Mouse (Mus musculus) liver, embryonic 12.5 days (tissue): Measurements from ENCODE around the gene Odf3l2. TPM values are rescaled to one million over a fixed set of nuclear protein-coding genes. Genes with fewer than 3 reads are reported as not detected.

ENCODE experiments used
- ATAC-seq: fragments of 200-750 bp; cut with Nextera tagmentation; 2 replicates; pipeline ENCODE4 v1.8.0; 2017; ENCODE audit warnings: moderate number of reproducible peaks, mild to moderate bottlenecking, moderate library complexity
- H3K27ac ChIP-seq: fragments of 300-500 bp; sonication (generic); 2 replicates; pipeline ENCODE4 v1.5.1; 2016; ENCODE audit warnings: mild to moderate bottlenecking
- H3K27me3 ChIP-seq: fragments of 300-500 bp; sonication (generic); replicated peaks from 2 replicates; pipeline ENCODE4 v1.6.1; 2016; ENCODE audit warnings: mild to moderate bottlenecking, moderate library complexity
- H3K36me3 ChIP-seq: fragments of 300-500 bp; sonication (generic); 2 replicates; pipeline ENCODE4 v1.6.1; 2016; ENCODE audit warnings: mild to moderate bottlenecking, moderate library complexity
- H3K4me1 ChIP-seq: fragments of 300-500 bp; sonication (generic); 2 replicates; pipeline ENCODE4 v1.6.1; 2016
- H3K4me2 ChIP-seq: fragments of 300-500 bp; sonication (generic); 2 replicates; pipeline ENCODE4 v1.6.1; 2016; ENCODE audit warnings: mild to moderate bottlenecking, moderate library complexity
- H3K4me3 ChIP-seq: fragments of 300-500 bp; sonication (generic); 2 replicates; pipeline ENCODE4 v1.5.1; 2016; ENCODE audit warnings: mild to moderate bottlenecking, moderate library complexity
- H3K9ac ChIP-seq: fragments of 300-500 bp; sonication (generic); 2 replicates; pipeline ENCODE4 v1.6.1; 2016; ENCODE audit warnings: mild to moderate bottlenecking, moderate library complexity
- H3K9me3 ChIP-seq: fragments of 300-500 bp; sonication (generic); replicated peaks from 2 replicates; pipeline ENCODE4 v1.6.1; 2016; ENCODE audit warnings: mild to moderate bottlenecking, moderate library complexity
- WGBS: fragments of 180-500 bp; shearing (Covaris S2); methylation state at CpG from one replicate; pipeline ENCODE4 v1.1.7; 2016; ENCODE audit not compliant: insufficient replicate concordance; 5-methylcytosine and 5-hydroxymethylcytosine counted together
- polyA plus RNA-seq: library from polyadenylated mRNA; unstranded; fragments of >200 nt; fragmentation: Nextera tagmentation; extraction: Ambion mirVana; gene quantifications from 2 replicates; pipeline ENCODE4 v1.2.1, GENCODE M21; 2016

The Odf3l2 gene
- polyA plus RNA-seq, 1 experiment from 2014 or later: not detected

- under 1% methylated on average over 45 of the region's 45 CpGs for whole genome bisulfite sequencing
- H3K4me3 ChIP-seq: peak within 1 kb of the TSS; percentile 85
- H3K4me1 ChIP-seq: peaks cover 28% of the 10 kb centered on the region
- H3K36me3 ChIP-seq: peaks cover 6% of the 10 kb centered on the region
- peak within 1 kb of the TSS; percentile 81 for H3K27ac ChIP-seq
- 0 out of 2 replicates have a peak, but pooled peaks cover 8% of the 10 kb centered on the region for H3K27me3 ChIP-seq
- peak; percentile 72 for ATAC-seq
- peak within 1 kb of the TSS; percentile 80 for H3K9ac ChIP-seq
- no peaks in the 10 kb centered on the region for H3K9me3 ChIP-seq
- peak within 1 kb of the TSS; percentile 85 for H3K4me2 ChIP-seq
These were observed 23.4 kb upstream of the Odf3l2 start, which contains the start of gene Tpgs1 for GRCm38 (mm10) chr10:79668771-79669575. Tpgs1 (plus strand) TSS chr10:79669369.

- 0 out of 2 replicates have a peak, but pooled peaks cover 8% of the 10 kb centered on the region for H3K27me3 ChIP-seq
- H3K4me2 ChIP-seq: no peak overlapping the region
- peaks cover 6% of the 10 kb centered on the region for H3K36me3 ChIP-seq
- no peaks in the 10 kb centered on the region for H3K9me3 ChIP-seq
- no peak overlapping the region for H3K4me3 ChIP-seq
- ATAC-seq: no peak
- 65% methylated on average over 5 of the region's 5 CpGs for WGBS
- H3K9ac ChIP-seq: no peak overlapping the region
- no peak overlapping the region for H3K27ac ChIP-seq
- peaks cover 28% of the 10 kb centered on the region for H3K4me1 ChIP-seq
These were observed 22.5 kb upstream of the Odf3l2 start for GRCm38 (mm10) chr10:79668076-79668475.

- no peaks in the 10 kb centered on the region for H3K36me3 ChIP-seq
- H3K4me1 ChIP-seq: peaks cover 33% of the 10 kb centered on the region
- 51% methylated on average over 9 of the region's 9 CpGs for WGBS
- no peak for ATAC-seq
- no peak overlapping the region for H3K27ac ChIP-seq
- no peak overlapping the region for H3K4me3 ChIP-seq
- no peaks in the 10 kb centered on the region for H3K9me3 ChIP-seq
- H3K4me2 ChIP-seq: no peak overlapping the region
- 0 out of 2 replicates have a peak, but pooled peaks cover 8% of the 10 kb centered on the region for H3K27me3 ChIP-seq
- H3K9ac ChIP-seq: no peak overlapping the region
These were observed 21.0 kb upstream of the Odf3l2 start for GRCm38 (mm10) chr10:79666493-79666892.

GRCm38 (mm10) chr10:79665051-79665450 is 19.5 kb upstream of the Odf3l2 start:
- H3K36me3 ChIP-seq: no peaks in the 10 kb centered on the region
- H3K4me1 ChIP-seq: peaks cover 20% of the 10 kb centered on the region
- H3K4me3 ChIP-seq: no peak overlapping the region
- no peaks in the 10 kb centered on the region for H3K9me3 ChIP-seq
- no peak overlapping the region for H3K4me2 ChIP-seq
- 71% methylated on average over 8 of the region's 8 CpGs for WGBS
- H3K27ac ChIP-seq: no peak overlapping the region
- ATAC-seq: no peak
- H3K27me3 ChIP-seq: 0 out of 2 replicates have a peak, but pooled peaks cover 8% of the 10 kb centered on the region
- no peak overlapping the region for H3K9ac ChIP-seq

- WGBS: 18% methylated on average over 13 of the region's 13 CpGs
- H3K4me2 ChIP-seq: no peak within 1 kb of the TSS
- ATAC-seq: peak; percentile 28
These were observed 18.7 kb upstream of the Odf3l2 start, which contains the start of gene Madcam1 for GRCm38 (mm10) chr10:79664131-79664665. Madcam1 (plus strand) TSS chr10:79664559.

GRCm38 (mm10) chr10:79661861-79662260 is 16.3 kb upstream of the Odf3l2 start:
- Histone ChIP-seq H3K9me3 (no peaks in the 10 kb centered on the region), H3K36me3 (no peaks in the 10 kb centered on the region), H3K27ac (no peak overlapping the region), H3K9ac (no peak overlapping the region), H3K27me3 (0 out of 2 replicates have a peak, but pooled peaks cover 8% of the 10 kb centered on the region), H3K4me2 (no peak overlapping the region), H3K4me1 (peaks cover 10% of the 10 kb centered on the region; the same call in 1 of the 2 replicates), H3K4me3 (no peak overlapping the region)
- 43% methylated on average over 3 of the region's 3 CpGs for WGBS
- no peak for ATAC-seq

More at GRCm38 (mm10) chr10:79664131-79664665, 18.7 kb upstream of the Odf3l2 start, which contains the start of gene Madcam1:
- H3K36me3 ChIP-seq: no peaks in the 10 kb centered on the region
- H3K9ac ChIP-seq: no peak within 1 kb of the TSS
- 0 out of 2 replicates have a peak, but pooled peaks cover 8% of the 10 kb centered on the region for H3K27me3 ChIP-seq
- peaks cover 18% of the 10 kb centered on the region for H3K4me1 ChIP-seq
- no peak within 1 kb of the TSS for H3K4me3 ChIP-seq
- no peaks in the 10 kb centered on the region for H3K9me3 ChIP-seq
- no peak within 1 kb of the TSS for H3K27ac ChIP-seq

- Histone ChIP-seq H3K9me3 (no peaks in the 10 kb centered on the region), H3K9ac (no peak overlapping the region), H3K36me3 (no peaks in the 10 kb centered on the region), H3K27me3 (0 out of 2 replicates have a peak, but pooled peaks cover 11% of the 10 kb centered on the region), H3K4me3 (no peak overlapping the region), H3K27ac (no peak overlapping the region), H3K4me2 (no peak overlapping the region), H3K4me1 (peaks cover 10% of the 10 kb centered on the region; the same call in 1 of the 2 replicates)
- 67% methylated on average over 2 of the region's 2 CpGs for WGBS
- no peak for ATAC-seq
These were observed 14.8 kb upstream of the Odf3l2 start for GRCm38 (mm10) chr10:79660298-79660697.

GRCm38 (mm10) chr10:79658829-79659228 is 13.3 kb upstream of the Odf3l2 start:
- no peaks in the 10 kb centered on the region for H3K36me3 ChIP-seq
- H3K4me1 ChIP-seq: peaks cover 10% of the 10 kb centered on the region; the same call in 1 of the 2 replicates
- peaks cover 12% of the 10 kb centered on the region; the same call in 1 of the 2 replicates for H3K27me3 ChIP-seq
- H3K9ac ChIP-seq: no peak overlapping the region
- H3K27ac ChIP-seq: no peak overlapping the region
- no peak overlapping the region for H3K4me3 ChIP-seq
- H3K9me3 ChIP-seq: no peaks in the 10 kb centered on the region
- ATAC-seq: no peak
- no peak overlapping the region for H3K4me2 ChIP-seq
- WGBS: 19% methylated on average over 4 of the region's 4 CpGs

- ATAC-seq: no peak
- 40% methylated on average over 1 of the region's 1 CpGs for WGBS
- H3K4me1 ChIP-seq: no peaks in the 10 kb centered on the region
These were observed 9.4 kb upstream of the Odf3l2 start for GRCm38 (mm10) chr10:79654946-79655395.

GRCm38 (mm10) chr10:79652789-79653188 is 7.3 kb upstream of the Odf3l2 start:
- Histone ChIP-seq H3K9ac (no peak overlapping the region), H3K9me3 (no peaks in the 10 kb centered on the region), H3K27ac (no peak overlapping the region), H3K4me3 (no peak overlapping the region), H3K4me1 (no peaks in the 10 kb centered on the region), H3K27me3 (peaks cover 16% of the 10 kb centered on the region; the same call in 1 of the 2 replicates), H3K4me2 (no peak overlapping the region), H3K36me3 (no peaks in the 10 kb centered on the region)
- WGBS: 67% methylated on average over 7 of the region's 7 CpGs
- ATAC-seq: no peak

More at GRCm38 (mm10) chr10:79654946-79655395, 9.4 kb upstream of the Odf3l2 start:
- H3K27ac ChIP-seq: no peak overlapping the region
- no peak overlapping the region for H3K9ac ChIP-seq
- H3K36me3 ChIP-seq: no peaks in the 10 kb centered on the region
- no peak overlapping the region for H3K4me2 ChIP-seq
- no peaks in the 10 kb centered on the region for H3K9me3 ChIP-seq
- H3K27me3 ChIP-seq: peaks cover 16% of the 10 kb centered on the region; the same call in 1 of the 2 replicates
- H3K4me3 ChIP-seq: no peak overlapping the region

GRCm38 (mm10) chr10:79649070-79649751 is 3.7 kb upstream of the Odf3l2 start:
- H3K4me2 ChIP-seq: no peak overlapping the region
- H3K9me3 ChIP-seq: no peaks in the 10 kb centered on the region
- 23% methylated on average over 7 of the region's 7 CpGs for WGBS
- no peak overlapping the region for H3K27ac ChIP-seq
- no peak overlapping the region for H3K4me3 ChIP-seq
- H3K36me3 ChIP-seq: no peaks in the 10 kb centered on the region
- peaks cover 9% of the 10 kb centered on the region; the same call in 1 of the 2 replicates for H3K27me3 ChIP-seq
- no peak overlapping the region for H3K9ac ChIP-seq
- H3K4me1 ChIP-seq: no peaks in the 10 kb centered on the region
- ATAC-seq: peak; percentile 36; the same call in 1 of the 2 replicates
